Mouse (Mus musculus) heart, postnatal 36 days (tissue): ENCODE results near the gene Cnot11. TPM values are rescaled to one million over a fixed set of nuclear protein-coding genes. Genes with fewer than 3 reads are reported as not detected.

Source experiments
- DNase-seq, 2 experiments: peaks; one replicate each; pipeline ENCODE4 v3.0.0; 2021 to 2022
- intact Hi-C: fragments of 180-260 bp; cut with DNase I; formaldehyde crosslinking; loops from one replicate; pipeline ENCODE4 v1.15.1; 2025
- total RNA-seq, 2 experiments: library from RNA; stranded (reverse); gene quantifications; 2 replicates each; pipeline ENCODE4 v1.2.3; 2021

The Cnot11 gene
- total RNA-seq, 2 experiments from 2014 or later = 13.8 to 14.7 TPM

DNA sequence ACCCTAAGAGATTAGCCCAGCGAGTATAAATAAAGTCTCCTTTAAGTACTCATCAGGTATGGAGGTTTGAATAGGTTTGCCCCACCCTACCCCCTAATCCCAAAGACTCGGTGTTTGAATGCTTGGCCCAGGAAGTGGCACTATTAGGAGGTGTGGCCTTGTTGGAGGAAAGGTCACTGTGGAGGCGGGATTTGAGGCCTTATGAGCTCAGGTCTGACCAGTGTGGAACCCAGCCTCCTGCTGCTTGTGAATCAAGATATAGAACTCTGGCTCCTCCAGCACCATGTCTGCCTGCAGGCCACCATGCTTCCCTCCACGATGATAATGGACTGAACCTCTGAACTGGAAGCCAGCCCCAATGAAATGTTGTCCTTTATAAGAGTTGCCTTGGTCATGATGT, 3.8 kb upstream of the Cnot11 start:
- no peak for DNase-seq
- intact Hi-C loops = loop anchor here (2.0 kb wide), 1 partner anchor 530 kb away; no protein-coding TSS in a partner anchor

DNA sequence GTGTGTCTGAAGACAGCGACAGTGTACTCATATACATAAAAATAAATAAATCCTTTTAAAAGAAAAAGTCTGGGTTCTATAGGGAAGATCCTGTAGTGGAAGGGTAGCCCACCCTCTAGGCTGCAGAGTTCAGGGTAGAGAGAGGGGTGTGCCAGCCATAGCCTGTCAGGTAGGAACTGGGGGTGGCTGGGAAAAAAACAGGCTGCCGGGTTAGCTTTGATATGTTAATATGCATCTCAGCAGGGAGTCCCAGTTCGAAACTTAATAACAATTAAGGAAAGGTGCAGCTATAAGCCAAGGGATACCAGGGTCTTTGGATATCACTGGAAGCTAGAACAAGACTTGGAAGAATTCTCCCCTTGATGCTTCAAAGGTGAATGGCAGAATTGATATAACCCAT, 875 bp upstream of the Cnot11 start:
- intact Hi-C loops = no loop called here
- DNase-seq = no peak

DNA sequence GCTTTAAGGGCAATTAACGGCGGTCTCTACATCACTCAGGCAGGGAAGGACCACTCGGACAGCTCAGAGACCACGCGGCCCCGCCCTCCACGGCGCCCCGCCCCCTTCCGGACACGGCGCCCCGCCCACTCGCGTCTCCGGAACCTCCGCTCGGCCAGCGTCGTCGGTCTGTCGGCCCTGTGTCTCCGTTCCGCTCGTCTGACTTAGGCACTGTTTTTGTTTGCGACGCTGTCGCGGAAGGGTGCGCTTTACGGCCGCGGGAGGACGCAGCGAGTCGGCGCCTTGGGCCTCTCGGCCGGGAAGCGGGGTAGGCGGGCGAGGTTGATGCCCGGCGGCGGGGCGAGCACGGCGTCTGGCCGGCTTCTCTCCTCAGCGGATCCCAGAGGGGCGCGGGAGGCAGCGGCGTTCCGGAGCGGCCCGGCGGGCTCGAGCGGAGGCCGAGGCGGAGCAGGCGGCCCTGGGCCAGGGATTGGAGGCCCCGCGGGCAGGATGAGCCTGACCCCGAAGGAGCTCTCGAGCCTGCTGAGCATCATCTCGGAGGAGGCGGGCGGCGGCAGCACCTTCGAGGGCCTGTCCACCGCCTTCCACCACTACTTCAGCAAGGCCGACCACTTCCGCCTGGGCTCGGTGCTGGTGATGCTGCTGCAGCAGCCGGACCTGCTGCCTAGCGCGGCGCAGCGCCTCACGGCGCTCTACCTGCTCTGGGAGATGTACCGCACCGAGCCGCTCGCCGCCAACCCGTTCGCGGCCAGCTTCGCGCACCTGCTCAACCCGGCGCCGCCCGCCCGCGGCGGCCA, 921 bp downstream of the Cnot11 start:
- intact Hi-C loops = loop anchor here (5.0 kb wide), 1 partner anchor 42 kb away; the partner anchor contains the start of gene Rnf149
- DNase-seq = peak; percentile 97 to 99

DNA sequence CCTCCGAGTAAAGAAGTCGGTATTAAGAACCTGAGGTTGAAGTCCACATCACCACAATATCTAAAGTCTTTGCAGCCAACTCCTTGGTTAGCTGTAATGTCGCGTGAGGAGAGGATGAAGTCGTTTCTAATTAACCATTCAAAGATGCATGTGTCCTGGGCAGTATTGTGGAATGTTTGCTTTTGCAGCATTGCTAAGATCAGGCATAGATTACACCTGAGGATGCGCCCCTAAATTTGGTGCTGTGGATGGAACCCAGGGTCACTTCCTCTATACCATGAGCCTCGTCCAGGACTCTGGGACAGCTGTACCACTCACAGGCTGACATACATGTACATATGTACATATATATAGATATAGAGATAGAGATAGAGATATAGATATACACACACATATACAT, 1.9 kb downstream of the Cnot11 start:
- intact Hi-C loops = loop anchor here (5.0 kb wide), 1 partner anchor 41 kb away; the partner anchor contains the start of gene Rnf149
- no peak for DNase-seq

DNA sequence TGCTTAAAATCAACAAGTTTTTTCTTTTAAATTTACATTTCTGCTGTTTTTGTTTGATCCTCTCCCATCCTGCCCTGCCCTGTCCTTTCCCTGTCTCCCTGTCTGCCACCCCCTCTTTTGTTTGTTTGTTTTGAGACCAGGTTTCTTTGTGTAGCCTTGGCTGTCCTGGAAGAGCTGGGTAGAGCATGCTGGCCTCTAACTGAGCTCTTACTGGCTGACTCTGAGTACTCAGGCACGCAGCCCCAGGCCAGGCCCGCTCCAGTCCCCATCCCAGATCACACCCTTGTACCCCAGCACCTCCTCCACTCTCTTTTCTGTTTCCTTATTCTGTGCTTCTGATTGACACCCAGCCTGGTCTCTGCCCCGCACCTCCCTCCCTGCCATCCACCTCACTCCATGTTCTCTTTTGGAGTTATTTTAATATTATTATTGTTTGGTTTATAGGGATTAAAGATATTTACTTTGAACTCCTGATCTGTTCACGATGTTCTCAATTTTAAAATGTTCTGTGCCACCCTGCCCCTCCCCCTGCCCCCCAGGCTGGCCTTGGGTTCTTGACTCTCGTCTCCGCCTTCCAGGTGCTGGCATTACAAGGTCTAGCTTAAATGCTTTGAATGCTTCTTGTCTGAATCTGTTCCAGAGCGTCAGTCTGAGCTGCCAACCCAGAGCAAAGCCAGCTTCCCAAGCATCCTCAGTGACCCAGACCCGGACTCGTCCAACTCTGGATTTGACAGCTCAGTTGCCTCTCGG, 3.0 kb downstream of the Cnot11 start:
- intact Hi-C loops = loop anchor here (5.0 kb wide), 1 partner anchor 39 kb away; the partner anchor contains the start of gene Rnf149
- DNase-seq = no peak

DNA sequence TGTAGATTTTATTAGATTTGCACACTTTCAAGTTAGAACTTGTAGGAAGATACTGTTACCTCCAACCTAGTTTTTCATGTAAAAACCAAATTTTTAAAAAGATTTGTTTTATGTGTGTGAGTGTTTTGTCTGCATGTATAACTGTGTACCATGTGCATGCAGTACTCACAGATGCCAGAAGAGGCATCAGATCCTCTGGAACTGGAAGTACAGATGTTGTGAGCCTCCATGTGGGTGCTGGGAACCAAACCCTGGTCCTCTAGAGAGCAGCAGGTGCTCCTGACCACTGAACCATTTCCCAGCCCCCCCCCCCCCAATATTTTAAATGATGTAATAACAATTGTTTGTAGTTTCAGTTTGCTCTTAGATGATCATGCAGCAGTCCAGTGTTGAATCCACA, 5.8 kb downstream of the Cnot11 start:
- intact Hi-C loops = no loop called here

DNA sequence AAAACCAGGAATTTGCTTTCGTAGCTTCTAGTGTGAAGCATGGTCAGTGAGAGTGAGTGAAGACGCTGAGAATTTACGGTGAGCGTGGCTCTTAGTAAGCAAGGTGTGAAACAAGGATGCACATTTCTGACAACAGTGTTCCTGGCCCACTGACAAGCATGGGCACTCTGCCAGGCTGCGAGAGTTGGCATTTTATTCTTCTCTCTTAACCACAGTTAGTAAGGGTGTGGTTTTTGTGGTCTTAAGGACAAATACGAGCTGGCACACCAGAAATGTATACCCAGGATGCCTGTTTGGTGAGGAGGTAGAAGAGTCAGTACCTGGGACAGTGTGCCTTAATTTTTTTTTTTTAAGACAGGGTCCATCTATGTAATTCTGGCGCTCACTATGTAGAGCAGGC, 10.8 kb downstream of the Cnot11 start:
- DNase-seq = no peak
- intact Hi-C loops = no loop called here

More for the DNA sequence above, 5.8 kb downstream of the Cnot11 start:
- no peak for DNase-seq

DNA sequence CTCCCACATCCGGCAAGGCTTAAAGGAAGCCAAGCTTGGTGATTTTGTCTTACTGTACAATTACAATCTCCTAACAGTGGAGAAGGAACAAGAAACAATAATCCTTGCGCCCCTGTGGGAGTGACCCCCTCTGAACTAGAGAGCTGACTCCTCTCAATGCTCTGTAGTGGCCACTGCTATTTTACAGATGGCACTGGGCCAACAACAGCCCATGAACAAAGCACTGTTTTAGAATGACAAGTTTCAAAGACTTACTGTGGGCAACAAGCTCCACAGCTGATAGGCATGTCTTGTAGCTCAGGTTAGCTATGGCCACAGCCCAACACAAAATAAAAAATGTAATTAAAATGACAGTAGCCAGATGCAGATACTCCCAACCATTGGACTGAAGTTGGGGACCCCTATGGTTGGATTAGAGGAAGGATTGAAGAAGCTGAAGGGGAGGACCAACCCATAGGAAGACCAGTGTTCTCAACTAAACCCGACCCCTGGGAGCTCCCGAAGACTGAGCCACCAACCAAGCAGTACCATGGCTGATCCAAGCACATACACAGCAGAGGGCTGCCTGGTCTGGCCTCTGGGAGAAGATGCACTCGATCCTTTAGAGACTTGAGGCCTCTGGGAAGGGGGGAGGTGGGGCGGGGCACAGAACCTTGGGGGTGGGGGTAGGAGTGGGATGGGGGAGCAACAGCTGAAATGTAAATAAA, 11.5 kb downstream of the Cnot11 start:
- intact Hi-C loops = no loop called here
- no peak for DNase-seq

DNA sequence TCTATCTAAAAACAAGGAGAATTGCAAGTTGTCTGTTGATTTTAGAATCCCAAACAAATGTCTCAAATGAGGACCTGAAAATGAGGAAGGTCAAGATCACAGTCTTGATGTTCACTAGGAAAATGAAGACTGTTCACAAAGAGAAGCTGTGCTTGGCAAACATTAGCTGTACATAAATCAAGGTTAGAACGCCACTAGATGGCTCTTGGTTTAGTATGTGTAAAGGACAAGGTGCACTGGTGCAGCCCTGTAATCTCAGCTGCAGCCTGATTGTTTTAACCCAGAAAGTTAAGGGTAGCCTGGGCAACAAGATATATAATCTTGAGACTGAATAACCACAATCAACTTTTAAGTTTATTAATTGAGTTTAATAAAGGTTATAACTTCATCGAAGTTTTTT, 12.4 kb downstream of the Cnot11 start:
- no peak for DNase-seq
- intact Hi-C loops = no loop called here

DNA sequence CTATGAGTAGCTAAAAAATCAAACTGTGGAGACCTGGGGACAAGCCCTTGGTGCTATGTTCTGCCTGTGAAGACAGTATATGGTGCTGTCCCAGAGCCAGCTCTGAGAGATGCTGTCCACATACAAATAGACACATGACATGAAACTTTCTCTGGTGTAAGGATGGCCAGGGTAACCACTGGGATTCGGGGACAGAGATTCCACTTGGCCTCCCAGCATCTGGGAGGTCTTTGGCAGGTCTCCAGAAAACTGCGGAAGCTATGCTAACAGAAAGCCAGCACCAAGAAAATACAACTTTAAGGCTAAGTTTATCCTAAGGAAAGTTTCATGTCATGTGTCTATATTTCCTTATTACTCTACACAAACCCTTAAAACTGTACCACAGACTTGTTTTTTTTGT, 15.0 kb downstream of the Cnot11 start:
- DNase-seq = peak in 1 of 2 experiments; percentile 21
- intact Hi-C loops = no loop called here

DNA sequence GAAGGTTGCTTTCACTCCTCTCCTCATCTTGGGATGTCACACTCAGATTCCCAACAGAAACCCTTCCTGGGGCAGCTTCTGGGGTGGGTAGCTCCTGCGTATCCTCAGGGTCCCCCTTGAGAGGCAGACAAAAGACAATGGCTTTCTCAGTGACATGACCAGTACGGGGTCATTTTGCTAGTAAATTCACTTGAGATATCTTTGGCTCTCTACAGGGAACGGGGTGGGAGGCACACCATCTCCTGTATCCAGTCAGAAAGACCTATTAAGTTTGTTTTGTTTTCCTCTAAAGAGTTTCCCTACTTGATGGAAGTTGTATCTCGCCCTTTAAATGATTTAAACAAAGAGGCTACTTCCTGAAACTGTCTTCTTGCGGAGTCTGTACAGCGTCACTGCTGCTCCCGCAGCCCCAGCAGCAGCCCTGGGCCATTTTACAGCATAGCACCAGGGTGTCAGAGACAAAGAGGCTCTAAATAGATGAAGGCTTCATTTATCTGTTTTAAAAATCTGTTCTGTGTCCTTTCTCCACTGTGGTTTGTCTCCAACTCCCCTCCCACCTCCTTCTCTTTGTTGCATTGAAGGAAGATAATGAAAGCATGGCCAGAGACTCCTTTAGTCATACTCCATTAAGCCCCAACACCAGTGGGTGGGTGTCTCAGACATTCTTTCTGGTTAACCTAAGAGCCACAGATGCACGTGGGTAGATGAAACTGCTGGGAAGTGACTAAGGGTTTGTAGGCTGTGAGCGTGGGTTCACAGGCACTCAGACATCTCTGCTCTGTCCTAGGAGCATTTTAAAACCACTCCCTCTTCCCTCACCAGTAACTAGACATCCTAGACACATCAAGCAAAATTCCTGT, 21.0 kb downstream of the Cnot11 start:
- DNase-seq = no peak
- intact Hi-C loops = no loop called here

DNA sequence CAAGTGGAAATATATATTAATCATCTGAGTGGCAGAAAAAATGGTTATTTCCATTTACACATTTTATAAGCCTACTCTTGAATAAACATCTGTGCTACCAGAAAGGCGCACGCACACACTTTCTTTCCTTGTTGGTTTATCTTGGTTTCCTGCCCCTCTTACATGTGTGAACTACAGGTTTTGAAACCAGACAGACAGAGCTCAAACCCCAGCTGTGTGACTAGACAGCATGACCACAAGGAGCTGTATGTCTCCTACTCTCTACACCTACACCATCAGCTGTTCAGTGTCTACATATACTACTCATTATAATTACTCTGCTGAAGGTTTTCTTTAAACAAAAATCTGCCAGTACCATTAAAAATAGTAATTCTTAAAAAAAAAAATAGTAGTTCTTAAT, 24.2 kb downstream of the Cnot11 start:
- no peak for DNase-seq
- intact Hi-C loops = no loop called here

DNA sequence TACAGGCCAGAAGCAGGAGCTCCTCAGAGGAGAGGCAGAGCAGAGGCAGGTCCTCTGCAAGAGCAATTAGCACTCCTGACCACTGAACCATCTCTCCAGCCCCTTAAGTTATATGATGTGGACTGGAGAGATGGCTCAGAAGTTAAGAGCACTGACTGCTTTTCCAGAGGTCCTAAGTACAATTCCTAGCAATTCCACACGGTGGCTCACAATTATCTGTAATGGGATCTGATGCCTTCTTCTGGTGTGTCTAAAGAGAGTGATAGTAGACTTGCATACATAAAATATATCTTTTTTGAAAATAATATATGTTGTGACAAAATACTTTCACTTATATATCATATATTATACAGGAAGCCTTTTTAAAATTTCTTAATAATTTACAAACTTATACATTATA, 27.1 kb downstream of the Cnot11 start:
- intact Hi-C loops = no loop called here
- no peak for DNase-seq

DNA sequence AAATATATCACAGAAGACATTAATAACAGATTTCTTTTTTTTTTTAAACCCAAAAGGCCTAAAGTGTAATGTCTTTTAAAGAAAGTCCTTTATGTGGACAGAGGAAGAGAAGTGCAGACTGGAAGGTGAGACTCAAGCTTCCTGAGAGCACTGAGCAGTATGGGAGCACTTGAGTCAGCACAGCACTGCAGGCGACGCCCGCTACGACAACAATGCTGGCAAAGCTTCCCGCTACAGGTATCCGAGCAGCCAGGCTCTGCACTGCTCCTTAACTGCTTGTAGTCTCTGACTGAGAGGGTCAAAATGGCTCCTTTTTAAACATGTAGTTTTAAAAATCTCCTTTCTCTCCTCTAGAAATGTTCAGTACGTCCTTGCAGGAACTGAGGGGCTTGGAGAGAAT, 28.4 kb downstream of the Cnot11 start:
- intact Hi-C loops = no loop called here
- DNase-seq = no peak

DNA sequence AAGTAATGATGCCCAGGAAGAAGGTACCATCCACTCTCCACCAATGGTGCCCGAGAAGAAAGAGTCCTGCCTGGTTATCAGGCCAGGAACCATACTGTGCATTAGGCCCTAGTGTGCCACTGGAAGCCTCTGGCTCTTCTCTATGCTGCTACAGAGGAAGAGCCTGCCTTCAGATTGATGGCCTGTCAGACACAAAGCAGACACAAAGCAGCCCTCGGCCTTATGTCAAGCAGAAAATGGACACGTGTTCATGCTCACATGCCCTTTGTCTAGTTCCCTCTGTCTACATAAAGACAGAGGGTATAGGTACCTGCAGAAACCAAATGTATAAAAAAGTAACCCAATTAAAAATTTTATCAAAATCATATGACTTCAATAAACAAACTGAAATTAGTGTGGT, 29.8 kb downstream of the Cnot11 start:
- DNase-seq = no peak
- intact Hi-C loops = no loop called here

DNA sequence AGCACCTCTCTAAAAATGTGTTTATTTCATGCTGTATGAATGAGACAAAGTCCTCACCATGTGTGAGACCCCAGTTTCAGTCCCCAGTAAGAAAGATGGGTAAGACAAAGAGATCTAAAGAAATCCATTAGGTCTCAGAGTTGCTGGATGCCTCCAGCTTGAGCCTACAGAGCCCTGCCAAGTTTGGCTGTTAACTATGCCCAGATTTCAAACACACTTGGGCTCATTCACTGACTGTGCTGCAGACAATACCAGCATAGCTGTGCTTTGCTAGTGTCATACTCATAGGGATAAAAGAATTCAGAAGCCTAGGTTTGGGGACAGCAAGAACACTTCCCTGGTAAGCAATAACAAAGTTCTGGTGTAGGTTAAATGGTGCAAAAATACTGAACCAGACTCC, 33.3 kb downstream of the Cnot11 start:
- DNase-seq = no peak
- intact Hi-C loops = no loop called here

DNA sequence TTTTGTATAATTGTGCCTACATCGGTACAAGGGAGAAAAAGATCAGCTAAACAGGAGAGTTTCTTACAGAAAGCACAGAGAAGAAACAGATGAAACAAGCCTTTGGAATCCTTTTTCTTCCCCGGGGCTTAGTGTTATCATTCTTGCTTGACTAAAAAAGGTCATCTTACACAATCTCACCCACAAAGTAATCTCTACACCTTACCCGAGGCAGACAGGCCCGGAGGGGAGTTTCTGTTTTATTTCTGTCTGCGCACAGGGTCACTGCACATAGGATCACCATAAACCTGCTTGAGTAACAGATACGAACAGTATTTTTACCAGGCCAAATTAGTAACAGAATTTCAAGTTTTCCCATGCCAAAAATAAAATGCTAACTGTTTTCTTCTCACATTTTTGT, 36.9 kb downstream of the Cnot11 start:
- intact Hi-C loops = no loop called here

DNA sequence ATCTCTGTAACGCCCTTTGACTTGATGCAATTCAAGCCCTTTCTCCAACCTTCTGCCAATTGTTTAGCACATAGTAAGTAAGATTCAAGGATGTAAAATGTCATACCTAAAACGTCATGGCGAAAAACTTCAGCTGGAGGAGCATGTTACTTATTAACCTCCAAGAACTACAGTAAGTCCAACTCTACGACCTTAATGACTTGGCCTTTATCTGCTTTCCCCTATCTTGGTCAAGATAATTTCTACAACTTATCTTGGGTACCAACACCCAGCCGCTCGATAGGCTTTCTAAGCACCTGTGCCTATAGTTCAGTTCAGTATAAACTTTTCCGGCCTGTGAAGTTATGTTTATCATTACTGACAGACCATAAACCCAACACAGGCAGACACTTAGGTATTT, 39.1 kb downstream of the Cnot11 start:
- no peak for DNase-seq
- intact Hi-C loops = no loop called here

More for the DNA sequence above, 36.9 kb downstream of the Cnot11 start:
- DNase-seq = no peak

DNA sequence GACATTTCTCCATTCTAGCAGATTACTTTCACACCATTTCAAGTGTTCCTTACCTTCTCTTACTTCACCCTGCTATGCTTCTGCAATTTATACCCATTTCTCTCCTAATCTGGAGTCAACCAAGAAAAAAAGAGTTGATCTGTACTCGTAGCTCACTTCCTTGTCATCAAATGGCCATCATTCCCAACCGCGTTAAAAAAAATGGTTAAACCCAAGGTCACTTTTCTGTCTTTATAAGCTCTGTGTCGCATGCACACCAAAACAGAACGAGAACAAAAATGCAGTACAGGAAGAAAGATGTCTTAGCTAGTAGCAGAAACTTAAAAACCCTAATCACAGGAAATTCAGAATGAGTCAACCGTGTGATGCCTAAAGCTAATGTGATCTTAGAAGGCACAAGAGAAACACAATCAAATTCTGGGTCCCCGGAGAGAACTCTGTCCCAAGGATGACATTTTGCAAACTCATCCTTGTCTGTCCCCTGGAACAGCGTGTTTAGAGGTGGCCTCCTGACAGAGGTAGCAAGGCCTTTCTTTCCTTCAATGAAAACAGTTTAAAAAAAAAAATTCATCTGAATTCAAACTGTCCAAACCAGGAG, 41.1 kb downstream of the Cnot11 start:
- DNase-seq = no peak
- intact Hi-C loops = loop anchor here (5.0 kb wide), 1 partner anchor 39 kb away; no protein-coding TSS in a partner anchor
